Mouse (Mus musculus) small intestine, adult 2 months (tissue): Measurements from ENCODE around the gene Tmem212.

ENCODE experiments used
- CTCF ChIP-seq: fragments of 200-500 bp; IDR thresholded peaks from 2 replicates; pipeline ENCODE4 v1.5.1; 2012; ENCODE audit warnings: low read depth, mild to moderate bottlenecking, control low read depth, inconsistent platforms, low read length, moderate library complexity, mixed read lengths; ENCODE audit not compliant: insufficient replicate concordance, insufficient read length; ENCODE audit errors: extremely low read depth
- POLR2A ChIP-seq: fragments of 200-500 bp; IDR thresholded peaks from 2 replicates; pipeline ENCODE4 v1.6.1; 2012; ENCODE audit warnings: low read depth, mild to moderate bottlenecking, control low read depth, inconsistent platforms, low read length, moderate library complexity

- TF ChIP-seq POLR2A: no peak
- TF ChIP-seq CTCF: no peak
Observed at GRCm38 (mm10) chr3:27840311-27840710, 55.9 kb downstream of the Tmem212 start.
